16 mouse cellular contexts compared by ENCODE assay signal in genomic region chr2:51313414-51313813, GRCm38 (mm10).
"Had no signal": no experiment of that assay in that cellular context is flagged by ENCODE, and none has a peak within 500 bp of the region (broad histone marks: within the 10 kb centered on the region; RNA-seq: fewer than 3 reads in every experiment).

No protein-coding gene starts in this region.

- DNase-seq: retina, postnatal 1 day; right cerebral cortex, adult 18-20 months; right cerebral cortex, postnatal 14 days; right cerebral cortex, postnatal 25 days; right cerebral cortex, postnatal 4 days; spleen, adult 18-20 months; thymus, adult 18-20 months; thymus, adult 2 months; thymus, postnatal 14 days; thymus, postnatal 25 days; thymus, postnatal 36 days; thymus, postnatal 4 days had no signal

- H3K36me3 ChIP-seq: neural tube, embryonic 13.5 days; neural tube, embryonic 15.5 days; stomach, embryonic 15.5 days had no signal

- H3K27me3 ChIP-seq: neural tube, embryonic 13.5 days; neural tube, embryonic 15.5 days; stomach, embryonic 15.5 days had no signal

- H3K9ac ChIP-seq: neural tube, embryonic 13.5 days; neural tube, embryonic 15.5 days; stomach, embryonic 15.5 days had no signal

- H3K4me2 ChIP-seq: neural tube, embryonic 13.5 days; neural tube, embryonic 15.5 days; stomach, embryonic 15.5 days had no signal

- H3K27ac ChIP-seq: neural tube, embryonic 13.5 days; neural tube, embryonic 15.5 days; stomach, embryonic 15.5 days; stomach, postnatal 0 days had no signal

- H3K4me3 ChIP-seq: neural tube, embryonic 13.5 days; neural tube, embryonic 15.5 days; stomach, embryonic 15.5 days had no signal

- H3K9me3 ChIP-seq: neural tube, embryonic 15.5 days; stomach, embryonic 15.5 days had no signal

- H3K4me1 ChIP-seq: neural tube, embryonic 15.5 days; stomach, embryonic 15.5 days had no signal
